Mouse (Mus musculus) CH12.LX (cell line): ENCODE results near the gene Rab15.

Experiments
- CHD2 ChIP-seq: IDR thresholded peaks from 2 replicates; pipeline ENCODE4 v1.6.1; 2011; ENCODE audit warnings: low read length, improper control_type of control experiment
- CTCF ChIP-seq, 2 experiments: IDR thresholded peaks in 1 of 2; conservative IDR thresholded peaks in 1 of 2; 2 replicates each; pipeline ENCODE4 v1.5.1; 2011 to 2012; ENCODE audit warnings: low read depth in 2 of 2, low read length in 2 of 2, improper control_type of control experiment in 1 of 2, inconsistent platforms in 1 of 2, mild to moderate bottlenecking in 1 of 2, moderate library complexity in 1 of 2
- ELF1 ChIP-seq: IDR thresholded peaks from 2 replicates; pipeline ENCODE4 v1.6.1; 2014; ENCODE audit warnings: low read depth, mild to moderate bottlenecking, inconsistent platforms, low read length, improper control_type of control experiment
- EP300 ChIP-seq: IDR thresholded peaks from 2 replicates; pipeline ENCODE4 v1.6.1; 2011; ENCODE audit warnings: low read length, improper control_type of control experiment
- KAT2A ChIP-seq: IDR thresholded peaks from 2 replicates; pipeline ENCODE4 v1.6.1; 2012; ENCODE audit warnings: low read length, improper control_type of control experiment, inconsistent platforms; ENCODE audit not compliant: insufficient replicate concordance
- MAFK ChIP-seq: IDR thresholded peaks from 2 replicates; pipeline ENCODE4 v1.6.1; 2011; ENCODE audit warnings: low read length, improper control_type of control experiment; ENCODE audit not compliant: insufficient replicate concordance
- MAX ChIP-seq: IDR thresholded peaks from 2 replicates; pipeline ENCODE4 v1.6.1; 2011; ENCODE audit warnings: low read length, improper control_type of control experiment
- POLR2A ChIP-seq: IDR thresholded peaks from 2 replicates; pipeline ENCODE4 v1.6.1; 2011; ENCODE audit warnings: low read depth, mild to moderate bottlenecking, improper control_type of control experiment, low read length
- POLR2AphosphoS2 ChIP-seq: IDR thresholded peaks from 2 replicates; pipeline ENCODE4 v1.6.1; 2011; ENCODE audit warnings: low read depth, low read length, improper control_type of control experiment
- SIN3A ChIP-seq: IDR thresholded peaks from 2 replicates; pipeline ENCODE4 v1.6.1; 2012; ENCODE audit warnings: low read length, improper control_type of control experiment, inconsistent platforms
- TCF12 ChIP-seq: IDR thresholded peaks from 2 replicates; pipeline ENCODE4 v1.6.1; 2014; ENCODE audit warnings: low read depth, mild to moderate bottlenecking, inconsistent platforms, low read length, improper control_type of control experiment
- ZC3H11A ChIP-seq: IDR thresholded peaks from 2 replicates; pipeline ENCODE4 v1.6.1; 2012; ENCODE audit warnings: low read depth, mild to moderate bottlenecking, inconsistent platforms, low read length, improper control_type of control experiment
- ZKSCAN1 ChIP-seq: IDR thresholded peaks from 2 replicates; pipeline ENCODE4 v1.6.1; 2012; ENCODE audit warnings: low read depth, inconsistent platforms, low read length, improper control_type of control experiment, borderline replicate concordance

GRCm38 (mm10) chr12:76778305-76779083, 44.2 kb downstream of the Rab15 start:
- no peak for TF ChIP-seq CTCF (conservative IDR thresholded peaks at IDR 0.05 in 1 of 2, IDR thresholded peaks at IDR 0.05 in 1 of 2; ENCODE audit: low read depth in 2 of 2, low read length in 2 of 2)
- no peak for TF ChIP-seq EP300
- no peak for TF ChIP-seq TCF12
- TF ChIP-seq ZKSCAN1, result no peak
- no peak for TF ChIP-seq POLR2A
- no peak for TF ChIP-seq SIN3A
- no peak for TF ChIP-seq POLR2AphosphoS2
- no peak for TF ChIP-seq CHD2
- no peak for TF ChIP-seq KAT2A
- TF ChIP-seq MAFK, result no peak
- no peak for TF ChIP-seq ELF1
- no peak for TF ChIP-seq ZC3H11A
- no peak for TF ChIP-seq MAX
